Mouse (Mus musculus) neural tube, embryonic 11.5 days (tissue): ENCODE results near the gene 4931440F15Rik. TPM values are rescaled to one million over a fixed set of nuclear protein-coding genes. Genes with fewer than 3 reads are reported as not detected.
"Not testable (repeated sequence)": the region's sequence is repeated elsewhere in the genome, so short reads cannot be mapped to it uniquely, and the experiment has no call there.

Experiments
- ATAC-seq: fragments of 200-750 bp; cut with Nextera tagmentation; 2 replicates; pipeline ENCODE4 v1.8.0; 2017; ENCODE audit warnings: moderate number of reproducible peaks, mild to moderate bottlenecking, moderate TSS enrichment, moderate library complexity; ENCODE audit not compliant: insufficient read depth, low FRiP score, low TSS enrichment
- DNase-seq: peaks from one replicate; pipeline ENCODE4 v3.0.0-alpha.2; 2015; ENCODE audit warnings: low spot score
- H3K27ac ChIP-seq: fragments of 300-500 bp; sonication (generic); 2 replicates; pipeline ENCODE4 v1.5.1; 2014; ENCODE audit warnings: low read depth, mild to moderate bottlenecking, low read length
- H3K27me3 ChIP-seq: fragments of 300-500 bp; sonication (generic); 2 replicates; pipeline ENCODE4 v1.6.1; 2014; ENCODE audit warnings: mild to moderate bottlenecking, low read length, mixed read lengths; ENCODE audit not compliant: control insufficient read depth, insufficient read depth
- H3K36me3 ChIP-seq: fragments of 300-500 bp; sonication (generic); 2 replicates; pipeline ENCODE4 v1.6.1; 2014; ENCODE audit warnings: mild to moderate bottlenecking, low read length, moderate library complexity, mixed read lengths; ENCODE audit not compliant: control insufficient read depth, insufficient read depth
- H3K4me1 ChIP-seq: fragments of 300-500 bp; sonication (generic); 2 replicates; pipeline ENCODE4 v1.6.1; 2014; ENCODE audit warnings: low read length, mixed read lengths; ENCODE audit not compliant: control insufficient read depth, insufficient read depth
- H3K4me2 ChIP-seq: fragments of 300-500 bp; sonication (generic); 2 replicates; pipeline ENCODE4 v1.6.1; 2014; ENCODE audit warnings: low read depth, mild to moderate bottlenecking, moderate library complexity
- H3K4me3 ChIP-seq: fragments of 300-500 bp; sonication (generic); 2 replicates; pipeline ENCODE4 v1.5.1; 2014; ENCODE audit warnings: low read depth, low read length
- H3K9ac ChIP-seq: fragments of 300-500 bp; sonication (generic); 2 replicates; pipeline ENCODE4 v1.6.1; 2014; ENCODE audit warnings: mild to moderate bottlenecking, low read length
- H3K9me3 ChIP-seq: fragments of 300-500 bp; sonication (generic); 2 replicates; pipeline ENCODE4 v1.6.1; 2016; ENCODE audit warnings: low read length; ENCODE audit not compliant: control insufficient read depth
- WGBS: fragments of 180-500 bp; shearing (Covaris S2); extraction: QIAGEN DNeasy Blood & Tissue Kit; methylation state at CpG from one replicate; pipeline ENCODE4 v1.1.7; 2014; 5-methylcytosine and 5-hydroxymethylcytosine counted together
- polyA plus RNA-seq: library from polyadenylated mRNA; unstranded; fragments of >200 nt; fragmentation: Nextera tagmentation; extraction: Ambion mirVana; gene quantifications from 2 replicates; pipeline ENCODE4 v1.2.1, GENCODE M21; 2014

The 4931440F15Rik gene
- polyA plus RNA-seq, 1 experiment from 2014 or later, result 0.19 TPM

GRCm38 (mm10) chr11:29827729-29828128 is 2.3 kb upstream of the 4931440F15Rik start:
- Histone ChIP-seq H3K27me3 (peaks cover 12% of the 10 kb centered on the region), H3K4me2 (no peak overlapping the region)
- no peak for ATAC-seq

GRCm38 (mm10) chr11:29826001-29826400 is 533 bp upstream of the 4931440F15Rik start:
- Histone ChIP-seq H3K27ac (no peak overlapping the region), H3K36me3 (no peaks in the 10 kb centered on the region), H3K4me1 (no peaks in the 10 kb centered on the region), H3K4me3 (no peak overlapping the region), H3K9me3 (no peaks in the 10 kb centered on the region), H3K4me2 (no peak overlapping the region), H3K27me3 (peaks cover 12% of the 10 kb centered on the region), H3K9ac (no peak overlapping the region)
- no peak for DNase-seq
- no peak for ATAC-seq
- 95% methylated on average over 1 of the region's 1 CpGs for WGBS

More at GRCm38 (mm10) chr11:29827729-29828128, 2.3 kb upstream of the 4931440F15Rik start:
- no peak overlapping the region for H3K4me3 ChIP-seq
- H3K27ac ChIP-seq, result no peak overlapping the region
- no peaks in the 10 kb centered on the region for H3K4me1 ChIP-seq
- H3K36me3 ChIP-seq, result no peaks in the 10 kb centered on the region
- H3K9ac ChIP-seq, result no peak overlapping the region
- DNase-seq, result no peak
- WGBS, result 87% methylated on average over 2 of the region's 2 CpGs
- no peaks in the 10 kb centered on the region for H3K9me3 ChIP-seq

DNA sequence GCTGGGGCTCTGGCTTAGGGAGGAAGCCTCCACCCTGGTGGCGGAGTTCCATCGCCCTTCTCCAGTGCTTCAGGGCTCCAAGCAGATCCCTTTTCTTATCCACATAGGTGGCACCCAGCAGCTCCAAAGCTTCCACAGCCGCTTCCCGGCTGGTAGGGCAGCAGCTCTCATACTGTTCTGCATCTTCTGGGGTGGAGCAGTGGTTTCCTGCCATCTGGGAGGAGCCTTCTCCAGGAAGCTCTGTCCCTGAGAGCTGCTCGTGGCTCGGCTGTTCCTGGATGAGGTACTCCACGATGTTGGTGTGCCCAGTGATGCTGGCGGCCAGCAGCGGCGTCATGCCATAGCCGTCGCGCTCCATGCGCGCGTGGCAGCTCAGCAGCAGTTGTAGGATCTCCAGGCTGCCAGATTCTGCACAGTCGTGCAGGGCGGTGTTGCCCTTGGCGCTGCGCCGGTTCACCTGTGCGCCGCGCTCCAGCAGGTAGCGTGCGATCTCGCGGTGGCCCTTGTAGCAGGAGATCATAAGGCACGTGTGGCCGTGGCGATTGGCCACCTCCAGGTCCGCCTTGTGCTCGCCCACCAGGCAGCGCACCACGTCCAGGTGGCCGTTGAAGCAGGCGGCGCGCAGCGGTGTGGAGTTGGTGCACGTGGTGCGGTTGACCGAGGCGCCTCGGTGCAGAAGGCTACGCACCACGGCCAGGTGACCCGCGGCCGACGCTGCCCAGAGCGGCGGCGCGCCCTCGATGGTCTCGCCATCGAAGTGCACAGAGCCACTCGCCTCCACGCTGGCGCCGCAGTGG is 796 bp downstream of the 4931440F15Rik start:
- H3K9me3 ChIP-seq, H3K4me1 ChIP-seq, DNase-seq, H3K27ac ChIP-seq, H3K9ac ChIP-seq, H3K36me3 ChIP-seq, ATAC-seq, H3K4me3 ChIP-seq: not testable (repeated sequence)
- 15% methylated on average over 46 of the region's 62 CpGs for WGBS
- Histone ChIP-seq H3K27me3 (peaks cover 12% of the 10 kb centered on the region), H3K4me2 (peak overlapping the region; percentile 27)

- Histone ChIP-seq H3K27ac (no peak overlapping the region), H3K27me3 (peaks cover 12% of the 10 kb centered on the region), H3K9ac (no peak overlapping the region), H3K9me3 (no peaks in the 10 kb centered on the region), H3K4me1 (no peaks in the 10 kb centered on the region), H3K36me3 (no peaks in the 10 kb centered on the region), H3K4me2 (no peak overlapping the region), H3K4me3 (no peak overlapping the region)
- ATAC-seq (no peak), DNase-seq (no peak)
- 82% methylated on average over 2 of the region's 2 CpGs for WGBS
Observed at GRCm38 (mm10) chr11:29823141-29823540, 2.3 kb downstream of the 4931440F15Rik start.

DNA sequence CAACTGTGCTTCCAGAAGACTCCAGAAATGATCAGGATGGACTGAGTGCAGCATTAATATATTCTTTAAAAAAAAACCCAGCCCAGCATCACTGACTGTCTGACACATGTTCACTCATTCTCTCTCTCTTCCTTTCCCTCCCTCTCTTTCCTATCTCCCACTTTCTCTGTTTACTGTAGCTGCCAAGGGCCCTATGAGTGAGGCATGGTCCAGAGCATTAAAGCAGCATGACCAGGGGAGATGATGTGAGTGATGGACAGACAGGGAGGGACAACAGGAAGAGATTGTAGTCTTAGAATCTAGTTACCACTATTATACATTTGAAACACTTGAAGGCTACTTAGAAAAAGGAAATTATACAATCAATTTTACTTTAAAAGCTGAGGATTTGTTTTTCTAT is 9.8 kb downstream of the 4931440F15Rik start:
- Histone ChIP-seq H3K27ac (no peak overlapping the region), H3K4me2 (no peak overlapping the region), H3K4me1 (no peaks in the 10 kb centered on the region), H3K9ac (no peak overlapping the region), H3K9me3 (no peaks in the 10 kb centered on the region), H3K27me3 (no peaks in the 10 kb centered on the region), H3K36me3 (no peaks in the 10 kb centered on the region), H3K4me3 (no peak overlapping the region)
- ATAC-seq (no peak), DNase-seq (no peak)

GRCm38 (mm10) chr11:29815261-29815660 is 10.2 kb downstream of the 4931440F15Rik start:
- DNase-seq (no peak), ATAC-seq (no peak)
- Histone ChIP-seq H3K27me3 (no peaks in the 10 kb centered on the region), H3K27ac (no peak overlapping the region), H3K36me3 (no peaks in the 10 kb centered on the region), H3K9ac (no peak overlapping the region), H3K4me2 (no peak overlapping the region), H3K9me3 (no peaks in the 10 kb centered on the region), H3K4me3 (no peak overlapping the region), H3K4me1 (no peaks in the 10 kb centered on the region)
- 89% methylated on average over 3 of the region's 3 CpGs for WGBS

GRCm38 (mm10) chr11:29813267-29813666 is 12.2 kb downstream of the 4931440F15Rik start:
- no peak overlapping the region for H3K27ac ChIP-seq
- ATAC-seq (no peak), DNase-seq (no peak)
- no peaks in the 10 kb centered on the region for H3K4me1 ChIP-seq
- H3K27me3 ChIP-seq, result no peaks in the 10 kb centered on the region
- no peaks in the 10 kb centered on the region for H3K36me3 ChIP-seq
- no peak overlapping the region for H3K4me2 ChIP-seq
- no peaks in the 10 kb centered on the region for H3K9me3 ChIP-seq
- no peak overlapping the region for H3K9ac ChIP-seq
- no peak overlapping the region for H3K4me3 ChIP-seq
- 75% methylated on average over 1 of the region's 1 CpGs for WGBS

DNA sequence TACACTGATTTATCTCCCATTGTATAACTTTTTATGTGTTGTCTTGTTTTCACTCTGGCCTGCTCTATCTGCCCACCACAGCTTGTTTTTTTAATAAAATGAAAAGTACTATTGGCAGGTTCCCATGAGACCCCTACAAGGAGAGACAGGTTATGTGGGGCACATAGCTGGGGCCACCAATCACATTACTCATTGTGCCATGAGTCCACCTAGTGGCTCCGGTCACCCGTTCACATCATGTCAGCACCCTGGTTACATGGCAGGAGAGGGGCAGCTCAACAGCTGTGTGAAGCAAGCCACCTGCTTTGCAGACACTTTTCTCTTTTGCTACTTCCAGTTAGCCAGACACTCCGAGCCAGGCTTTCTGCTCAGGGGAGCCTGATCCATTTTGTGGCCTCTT is 13.0 kb downstream of the 4931440F15Rik start:
- no peak for ATAC-seq
- no peak overlapping the region for H3K4me3 ChIP-seq

DNA sequence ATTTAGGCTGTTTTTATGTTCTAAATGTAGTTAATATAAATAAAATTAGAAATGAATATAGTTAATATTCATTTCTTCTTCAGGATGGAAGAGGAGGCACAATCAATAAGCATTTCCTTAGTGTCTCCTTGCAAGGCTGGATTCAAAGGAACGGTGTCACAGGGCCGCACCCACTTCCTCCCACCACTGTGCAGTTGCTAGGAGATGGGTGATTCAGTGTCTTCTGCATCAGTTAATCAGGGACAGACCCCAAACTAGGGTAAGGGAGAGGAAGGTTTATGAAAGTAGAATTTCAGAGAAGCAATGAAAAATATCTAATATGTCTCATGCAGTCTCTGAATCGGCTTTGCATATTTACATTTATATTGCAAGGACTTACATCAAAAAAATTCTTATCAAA is 15.1 kb downstream of the 4931440F15Rik start:
- ATAC-seq, result no peak

More for the DNA sequence above, 13.0 kb downstream of the 4931440F15Rik start:
- Histone ChIP-seq H3K9ac (no peak overlapping the region), H3K4me1 (no peaks in the 10 kb centered on the region), H3K9me3 (no peaks in the 10 kb centered on the region), H3K4me2 (no peak overlapping the region), H3K27ac (no peak overlapping the region), H3K36me3 (no peaks in the 10 kb centered on the region), H3K27me3 (no peaks in the 10 kb centered on the region)
- 79% methylated on average over 3 of the region's 3 CpGs for WGBS
- no peak for DNase-seq

More for the DNA sequence above, 15.1 kb downstream of the 4931440F15Rik start:
- Histone ChIP-seq H3K4me3 (no peak overlapping the region), H3K27ac (no peak overlapping the region), H3K27me3 (no peaks in the 10 kb centered on the region), H3K36me3 (no peaks in the 10 kb centered on the region), H3K9ac (no peak overlapping the region), H3K4me1 (no peaks in the 10 kb centered on the region), H3K4me2 (no peak overlapping the region), H3K9me3 (no peaks in the 10 kb centered on the region)
- no peak for DNase-seq
- WGBS, result 80% methylated on average over 3 of the region's 3 CpGs
